Mouse (Mus musculus) embryonic stem cell, embryonic (primary cell): ENCODE results near the gene AC124502.3.

Experiments used
- CTCF ChIA-PET, 4 experiments: fragments of 300-600 bp in 2 of 4; fragments of 350-600 bp in 2 of 4; sonication (Branson Sonifier 250); formaldehyde crosslinking; loops; one replicate each; lab custom pipeline; 2022; ENCODE audit warnings: inconsistent platforms in 2 of 4; lab: Charles Lee
- POLR2A ChIA-PET, 4 experiments: fragments of 300-600 bp in 2 of 4; fragments of 350-600 bp in 2 of 4; sonication (Branson Sonifier 250); formaldehyde crosslinking; loops; one replicate each; lab custom pipeline; 2022; ENCODE audit warnings: antibody characterized with exemption in 4 of 4, inconsistent platforms in 1 of 4; lab: Charles Lee

The AC124502.3 gene

GRCm38 (mm10) chr19:5016221-5016742 is 22.4 kb upstream of the AC124502.3 start:
- ChIA-PET CTCF (interaction anchor here (0.6 to 4.8 kb wide), 38 partner anchors 15 to 1459 kb away, joined by 3 to 63 read pairs (median 4); partner anchors contain the start of genes AC124502.3 (in 2 of the 4), B4gat1 (in 2 of the 4), Klc2 (in 1 of the 4) and Rin1 (in 1 of the 4)), POLR2A (interaction anchor here in 3 of 4 experiments (0.5 to 3.2 kb wide), 42 partner anchors 9 to 440 kb away, joined by 3 to 11 read pairs (median 4); partner anchors contain the start of genes AC124502.3 (in 2 of the 3), Yif1a (in 2 of the 3), B4gat1 (in 1 of the 3) and Cd248 (in 1 of the 3))

- ChIA-PET POLR2A (interaction anchor here in 3 of 4 experiments (0.6 to 3.2 kb wide), 41 partner anchors 8 to 440 kb away, joined by 3 to 11 read pairs (median 4); partner anchors contain the start of genes AC124502.3 (in 2 of the 3), Yif1a (in 2 of the 3), B4gat1 (in 1 of the 3) and Gm21992 (in 1 of the 3)), CTCF (interaction anchor here (0.6 to 4.8 kb wide), 39 partner anchors 14 to 1460 kb away, joined by 3 to 63 read pairs (median 4); partner anchors contain the start of genes AC124502.3 (in 2 of the 4), B4gat1 (in 2 of the 4), Actn3 (in 1 of the 4) and Klc2 (in 1 of the 4))
Measured at GRCm38 (mm10) chr19:5016782-5017181, 21.9 kb upstream of the AC124502.3 start.

- ChIA-PET POLR2A (interaction anchor here in 3 of 4 experiments (0.7 to 3.2 kb wide), 17 partner anchors 12 to 439 kb away, joined by 3 to 11 read pairs (median 5); partner anchors contain the start of genes AC124502.3 (in 2 of the 3), Gm21992 (in 2 of the 3), Rbm14 (in 2 of the 3) and B4gat1 (in 1 of the 3)), CTCF (interaction anchor here (0.6 to 4.8 kb wide), 17 partner anchors 21 to 562 kb away, joined by 3 to 63 read pairs (median 4); partner anchors contain the start of genes AC124502.3 (in 1 of the 4), Actn3 (in 1 of the 4), B4gat1 (in 1 of the 4) and Rin1 (in 1 of the 4))
Measured at GRCm38 (mm10) chr19:5017611-5018010, 21.1 kb upstream of the AC124502.3 start.

GRCm38 (mm10) chr19:5018191-5018590 is 20.5 kb upstream of the AC124502.3 start:
- ChIA-PET CTCF (interaction anchor here in 1 of 4 experiments (1.3 to 4.8 kb wide), 3 partner anchors 34 to 70 kb away, joined by 3 to 63 read pairs (median 5); partner anchors contain the start of genes Rin1 and Yif1a), POLR2A (interaction anchor here in 2 of 4 experiments (0.7 to 3.2 kb wide), 16 partner anchors 11 to 439 kb away, joined by 3 to 11 read pairs (median 4); partner anchors contain the start of genes AC124502.3 (in 2 of the 2), B4gat1 (in 2 of the 2), Gm21992 (in 1 of the 2) and Mrpl11 (in 1 of the 2))

- CTCF ChIA-PET, result interaction anchor here in 2 of 4 experiments (0.9 to 1.2 kb wide), 3 partner anchors 30 to 40 kb away, joined by 3 to 4 read pairs (median 3); no protein-coding TSS in a partner anchor
- POLR2A ChIA-PET, result interaction anchor here in 3 of 4 experiments (0.7 to 6.5 kb wide), 6 partner anchors 8 to 473 kb away, joined by 3 to 77 read pairs (median 4); partner anchors contain the start of genes AC124502.3 (in 2 of the 3) and B4gat1 (in 2 of the 3)
Measured at GRCm38 (mm10) chr19:5021416-5021815, 17.3 kb upstream of the AC124502.3 start.

GRCm38 (mm10) chr19:5023621-5024479 is 14.8 kb upstream of the AC124502.3 start, which contains the start of gene Slc29a2:
TSS of gene Slc29a2 (plus strand) at chr19:5023860.
- ChIA-PET CTCF (interaction anchor here in 3 of 4 experiments (0.6 to 2.9 kb wide), 19 partner anchors 9 to 580 kb away, joined by 3 to 21 read pairs (median 4); partner anchors contain the start of genes AC124502.3 (in 1 of the 3), B4gat1 (in 1 of the 3) and Yif1a (in 1 of the 3)), POLR2A (interaction anchor here in 3 of 4 experiments (0.6 to 6.5 kb wide), 76 partner anchors 7 to 1038 kb away, joined by 3 to 77 read pairs (median 4); partner anchors contain the start of genes AC124502.3 (in 3 of the 3), B4gat1 (in 3 of the 3), Rin1 (in 3 of the 3) and Brms1 (in 2 of the 3))

GRCm38 (mm10) chr19:5026111-5026510 is 12.6 kb upstream of the AC124502.3 start:
- ChIA-PET CTCF (interaction anchor here in 1 of 4 experiments (2.9 kb wide), 1 partner anchor 46 kb away, joined by 11 read pairs; no protein-coding TSS in a partner anchor), POLR2A (interaction anchor here in 2 of 4 experiments (0.7 to 6.5 kb wide), 6 partner anchors 10 to 62 kb away, joined by 3 to 77 read pairs (median 9); partner anchors contain the start of genes AC124502.3 (in 1 of the 2), B4gat1 (in 1 of the 2), Rin1 (in 1 of the 2) and Yif1a (in 1 of the 2))

- ChIA-PET CTCF (interaction anchor here (0.6 to 2.3 kb wide), 14 partner anchors 9 to 303 kb away, joined by 3 to 8 read pairs (median 4); partner anchors contain the start of genes Rin1 (in 1 of the 4) and Slc29a2 (in 1 of the 4)), POLR2A (interaction anchor here in 3 of 4 experiments (0.6 to 8.3 kb wide), 20 partner anchors 8 to 71 kb away, joined by 3 to 77 read pairs (median 4); partner anchors contain the start of genes Brms1 (in 2 of the 3), Rin1 (in 2 of the 3), Slc29a2 (in 2 of the 3) and Mrpl11 (in 1 of the 3))
Measured at GRCm38 (mm10) chr19:5032686-5033085, 6.0 kb upstream of the AC124502.3 start.

- ChIA-PET POLR2A (interaction anchor here in 2 of 4 experiments (0.6 to 8.3 kb wide), 11 partner anchors 9 to 951 kb away, joined by 3 to 77 read pairs (median 3); partner anchors contain the start of genes Cd248 (in 1 of the 2), Mrpl11 (in 1 of the 2) and Slc29a2 (in 1 of the 2)), CTCF (interaction anchor here (0.6 to 1.8 kb wide), 8 partner anchors 11 to 433 kb away, joined by 3 to 10 read pairs (median 3); partner anchors contain the start of genes Rin1 (in 3 of the 4) and Slc29a2 (in 1 of the 4))
Measured at GRCm38 (mm10) chr19:5036577-5036976, 2.1 kb upstream of the AC124502.3 start.

GRCm38 (mm10) chr19:5037678-5038571 is 766 bp upstream of the AC124502.3 start:
- ChIA-PET POLR2A (interaction anchor here (0.6 to 8.3 kb wide), 40 partner anchors 8 to 417 kb away, joined by 3 to 96 read pairs (median 4); partner anchors contain the start of genes Rin1 (in 3 of the 4), Slc29a2 (in 2 of the 4), AI837181 (in 1 of the 4) and Cd248 (in 1 of the 4)), CTCF (interaction anchor here in 3 of 4 experiments (0.6 to 4.6 kb wide), 19 partner anchors 9 to 755 kb away, joined by 3 to 77 read pairs (median 4); partner anchors contain the start of genes Rin1 (in 2 of the 3), Ankrd13d (in 1 of the 3) and Slc29a2 (in 1 of the 3))

- POLR2A ChIA-PET, result interaction anchor here (0.6 to 8.3 kb wide), 38 partner anchors 8 to 385 kb away, joined by 3 to 96 read pairs (median 4); partner anchors contain the start of genes Rin1 (in 3 of the 4), Slc29a2 (in 2 of the 4), AI837181 (in 1 of the 4) and Dpp3 (in 1 of the 4)
- CTCF ChIA-PET, result interaction anchor here (0.7 to 4.6 kb wide), 18 partner anchors 10 to 112 kb away, joined by 3 to 77 read pairs (median 4); partner anchors contain the start of genes Rin1 (in 3 of the 4) and Slc29a2 (in 1 of the 4)
Measured at GRCm38 (mm10) chr19:5039301-5040114, 817 bp downstream of the AC124502.3 start.

GRCm38 (mm10) chr19:5040862-5041523 is 2.3 kb downstream of the AC124502.3 start, which contains the start of gene Brms1:
TSS of gene Brms1 (plus strand) at chr19:5041354.
- ChIA-PET CTCF (interaction anchor here (0.5 to 4.6 kb wide), 10 partner anchors 9 to 989 kb away, joined by 3 to 77 read pairs (median 3); partner anchors contain the start of genes Rin1 (in 1 of the 4) and Yif1a (in 1 of the 4)), POLR2A (interaction anchor here in 3 of 4 experiments (1.0 to 7.3 kb wide), 17 partner anchors 8 to 416 kb away, joined by 3 to 96 read pairs (median 4); partner anchors contain the start of genes Rin1 (in 2 of the 3), Slc29a2 (in 2 of the 3), Cd248 (in 1 of the 3) and Dpp3 (in 1 of the 3))

GRCm38 (mm10) chr19:5041588-5041987 is 2.9 kb downstream of the AC124502.3 start:
- ChIA-PET POLR2A (interaction anchor here in 3 of 4 experiments (1.0 to 7.3 kb wide), 14 partner anchors 9 to 416 kb away, joined by 3 to 96 read pairs (median 4); partner anchors contain the start of genes Rin1 (in 2 of the 3), Slc29a2 (in 2 of the 3), Cd248 (in 1 of the 3) and Rce1 (in 1 of the 3)), CTCF (interaction anchor here (0.6 to 4.6 kb wide), 8 partner anchors 10 to 724 kb away, joined by 3 to 77 read pairs (median 3); partner anchors contain the start of genes Rin1 (in 1 of the 4) and Yif1a (in 1 of the 4))
